Mouse (Mus musculus): Measurements from ENCODE around the gene Hopx.

- no peak for TF ChIP-seq CTCF (conservative IDR thresholded peaks at IDR 0.05; ENCODE audit: low read length)
- TF ChIP-seq NANOG (IDR thresholded peaks at IDR 0.05; ENCODE audit: borderline replicate concordance, low read length): no peak
- TF ChIP-seq POU5F1 (IDR thresholded peaks at IDR 0.05; ENCODE audit: borderline replicate concordance, low read length): no peak
These were observed 2.9 kb downstream of the Hopx start for GRCm38 (mm10) chr5:77112066-77112465.
